Mouse (Mus musculus): ENCODE measurements at regions not wholly inside any gene's neighbourhood (a gene's known extent, or its start where the extent isn't known, plus 50 kb on each side); places are given as distances from the start of the nearest gene placed in this dataset.

- TF ChIP-seq CTCF (IDR thresholded peaks at IDR 0.05; ENCODE audit: extremely low read depth, insufficient read length, insufficient replicate concordance, low read depth, low read length) (no peak), POLR2A (IDR thresholded peaks at IDR 0.05; ENCODE audit: low read depth, low read length) (no peak)
These were observed 87.3 kb downstream of the Snrpe start for GRCm38 (mm10) chr1:133522825-133523224.
